Mouse (Mus musculus) lung, postnatal 14 days (tissue): Measurements from ENCODE around the gene Olfr11.

ENCODE experiments used
- DNase-seq: peaks from one replicate; pipeline ENCODE4 v3.0.0; 2021

The Olfr11 gene

GRCm38 (mm10) chr13:21642418-21642817 lies at the start of gene Olfr11:
Gene Olfr11, minus strand, starts transcription at chr13:21642518.
- DNase-seq: no peak

- DNase-seq: no peak
These were observed 35.0 kb upstream of the Olfr11 start, which contains the start of gene Olfr1360 for GRCm38 (mm10) chr13:21677305-21677704. Gene Olfr1360, minus strand, starts transcription at chr13:21677405.

GRCm38 (mm10) chr13:21663286-21663685 lies 21.0 kb upstream of the Olfr11 start, which contains the start of gene Olfr1361:
Gene Olfr1361, minus strand, starts transcription at chr13:21663386.
- DNase-seq: no peak

- no peak for DNase-seq
These were observed 28.4 kb downstream of the Olfr11 start, which contains the start of gene Olfr1362 for GRCm38 (mm10) chr13:21613922-21614321. Gene Olfr1362, minus strand, starts transcription at chr13:21614022.

- no peak for DNase-seq
These were observed 50.7 kb downstream of the Olfr11 start for GRCm38 (mm10) chr13:21591618-21592017.
